Mouse (Mus musculus) megakaryocyte, embryonic 14.5 days (primary cell): ENCODE data around the gene Hist1h4a.

Experiments
- FLI1 ChIP-seq: IDR thresholded peaks from 2 replicates; pipeline ENCODE4 v1.6.1; 2012; ENCODE audit warnings: low read length, inconsistent platforms, mixed read lengths
- GATA1 ChIP-seq: IDR thresholded peaks from 3 replicates; pipeline ENCODE4 v1.6.1; 2012; ENCODE audit warnings: mixed read lengths, low read length, inconsistent platforms, borderline replicate concordance

DNA sequence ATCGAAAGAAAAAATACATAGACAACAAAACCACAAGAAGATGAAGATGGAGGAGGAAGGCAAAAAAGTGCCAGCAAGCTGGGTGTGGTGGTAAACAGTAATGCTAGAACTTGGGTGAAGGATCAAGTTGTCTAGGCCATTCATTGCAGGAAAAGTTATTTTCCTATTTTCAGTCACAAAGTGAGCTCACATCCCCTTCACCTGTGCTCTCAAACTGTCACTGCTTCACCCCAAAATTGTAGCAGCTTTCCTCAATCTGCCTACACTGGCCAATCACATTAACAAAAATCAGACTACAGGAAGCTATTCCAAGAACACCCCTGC, 1.2 kb downstream of the Hist1h4a start:
- no peak for TF ChIP-seq GATA1
- TF ChIP-seq FLI1: no peak
